Mouse (Mus musculus): ENCODE results near the gene Gemin8.

Gemin8 gene

GRCm38 (mm10) chrX:166169892-166170799, at the start of gene Gemin8:
Gene Gemin8, plus strand, starts transcription at chrX:166170454.
- peak; percentile 87 for DNase-seq (ENCODE audit: extremely low spot score)

- no peak for DNase-seq (ENCODE audit: extremely low spot score)
These were observed 23.0 kb upstream of the Gemin8 start for GRCm38 (mm10) chrX:166147158-166147846.

- DNase-seq (ENCODE audit: extremely low spot score) = no peak
These were observed 7.5 kb upstream of the Gemin8 start for GRCm38 (mm10) chrX:166162773-166163172.

- peak; percentile 40 for DNase-seq (ENCODE audit: extremely low spot score)
These were observed 2.9 kb upstream of the Gemin8 start for GRCm38 (mm10) chrX:166167307-166167706.

GRCm38 (mm10) chrX:166167923-166168322, 2.3 kb upstream of the Gemin8 start:
- no peak for DNase-seq (ENCODE audit: extremely low spot score)

GRCm38 (mm10) chrX:166170800-166171738, 815 bp downstream of the Gemin8 start:
- DNase-seq (ENCODE audit: extremely low spot score) = no peak

- DNase-seq (ENCODE audit: extremely low spot score) = no peak
These were observed 1.8 kb downstream of the Gemin8 start for GRCm38 (mm10) chrX:166172041-166172440.

GRCm38 (mm10) chrX:166172661-166173060, 2.4 kb downstream of the Gemin8 start:
- DNase-seq (ENCODE audit: extremely low spot score) = no peak

GRCm38 (mm10) chrX:166173796-166174195, 3.5 kb downstream of the Gemin8 start:
- no peak for DNase-seq (ENCODE audit: extremely low spot score)

- DNase-seq (ENCODE audit: extremely low spot score) = no peak
These were observed 7.7 kb downstream of the Gemin8 start for GRCm38 (mm10) chrX:166177929-166178328.

GRCm38 (mm10) chrX:166183094-166183493, 12.8 kb downstream of the Gemin8 start:
- DNase-seq (ENCODE audit: extremely low spot score) = no peak

GRCm38 (mm10) chrX:166185327-166185913, 15.2 kb downstream of the Gemin8 start:
- no peak for DNase-seq (ENCODE audit: extremely low spot score)

GRCm38 (mm10) chrX:166187803-166188202, 17.5 kb downstream of the Gemin8 start:
- DNase-seq (ENCODE audit: extremely low spot score) = no peak

- no peak for DNase-seq (ENCODE audit: extremely low spot score)
These were observed 26.1 kb downstream of the Gemin8 start for GRCm38 (mm10) chrX:166196327-166196726.

GRCm38 (mm10) chrX:166198266-166198665, 28.0 kb downstream of the Gemin8 start:
- no peak for DNase-seq (ENCODE audit: extremely low spot score)

- DNase-seq (ENCODE audit: extremely low spot score) = no peak
These were observed 29.6 kb downstream of the Gemin8 start for GRCm38 (mm10) chrX:166199812-166200211.

- no peak for DNase-seq (ENCODE audit: extremely low spot score)
These were observed 44.3 kb downstream of the Gemin8 start for GRCm38 (mm10) chrX:166214576-166214975.

GRCm38 (mm10) chrX:166216248-166216647, 46.0 kb downstream of the Gemin8 start:
- DNase-seq (ENCODE audit: extremely low spot score) = no peak

GRCm38 (mm10) chrX:166216720-166217119, 46.5 kb downstream of the Gemin8 start:
- no peak for DNase-seq (ENCODE audit: extremely low spot score)

- DNase-seq (ENCODE audit: extremely low spot score) = no peak
These were observed 49.1 kb downstream of the Gemin8 start for GRCm38 (mm10) chrX:166219331-166219730.

GRCm38 (mm10) chrX:166226856-166227255, 56.6 kb downstream of the Gemin8 start:
- DNase-seq (ENCODE audit: extremely low spot score) = no peak
